Mouse (Mus musculus) brain, adult 10 weeks (tissue): Measurements from ENCODE around the gene Txnip. TPM values are rescaled to one million over a fixed set of nuclear protein-coding genes. Genes with fewer than 3 reads are reported as not detected.

Experiments
- polyA plus RNA-seq: library from polyadenylated mRNA; stranded (reverse); fragments of 350-450 nt; fragmentation: Illumina TruSeq; extraction: RNeasy Lipid Tissue Mini Kit (QIAGEN cat#74804); gene quantifications from one replicate; pipeline ENCODE4 v1.2.3, GENCODE M21; 2015; ENCODE audit warnings: low read depth, low replicate concordance

The Txnip gene
- 25.5 TPM for polyA plus RNA-seq

DNA sequence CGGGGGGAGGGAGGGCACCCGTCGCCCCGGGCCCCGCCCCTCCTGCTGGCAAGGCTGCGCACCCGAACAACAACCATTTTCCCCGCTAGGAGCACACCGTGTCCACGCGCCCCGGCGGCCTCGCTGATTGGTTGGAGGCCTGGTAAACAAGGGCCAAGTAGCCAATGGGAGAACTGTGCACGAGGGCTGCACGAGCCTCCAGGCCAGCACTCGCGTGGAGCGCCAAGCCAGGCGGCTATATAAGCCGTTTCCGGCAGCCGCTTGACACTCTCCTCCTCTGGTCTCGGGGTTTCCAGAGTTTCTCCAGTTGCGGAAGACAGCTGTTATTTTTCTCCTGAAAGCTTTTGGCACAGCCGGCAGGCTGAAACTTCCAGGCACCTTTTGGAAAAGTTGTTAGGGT, at the start of gene Txnip:
TSS of gene Txnip (plus strand) at position 264 of the 400 bp plus-strand sequence.

DNA sequence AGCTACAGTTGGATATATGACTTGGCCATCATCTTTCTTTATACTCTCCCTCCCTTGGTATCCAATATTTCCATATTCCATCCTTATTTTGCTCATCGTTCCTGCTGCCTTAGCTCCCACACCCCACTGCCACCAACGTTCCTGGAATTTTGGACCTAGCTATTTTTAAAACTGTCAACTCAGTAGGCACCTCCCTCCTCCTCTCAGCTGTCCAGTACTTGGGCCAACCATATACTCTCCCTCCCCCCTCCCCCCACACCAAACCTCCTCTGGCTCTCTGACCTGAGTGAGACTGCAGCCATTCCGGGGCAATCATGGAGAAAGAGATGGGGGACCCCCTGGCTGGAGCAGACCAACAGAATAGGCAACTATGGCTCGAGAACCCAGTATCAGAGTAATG, 32.8 kb upstream of the Txnip start, which contains the start of gene Hfe2:
TSS of gene Hfe2 (plus strand) at position 259 of the 400 bp plus-strand sequence.

DNA sequence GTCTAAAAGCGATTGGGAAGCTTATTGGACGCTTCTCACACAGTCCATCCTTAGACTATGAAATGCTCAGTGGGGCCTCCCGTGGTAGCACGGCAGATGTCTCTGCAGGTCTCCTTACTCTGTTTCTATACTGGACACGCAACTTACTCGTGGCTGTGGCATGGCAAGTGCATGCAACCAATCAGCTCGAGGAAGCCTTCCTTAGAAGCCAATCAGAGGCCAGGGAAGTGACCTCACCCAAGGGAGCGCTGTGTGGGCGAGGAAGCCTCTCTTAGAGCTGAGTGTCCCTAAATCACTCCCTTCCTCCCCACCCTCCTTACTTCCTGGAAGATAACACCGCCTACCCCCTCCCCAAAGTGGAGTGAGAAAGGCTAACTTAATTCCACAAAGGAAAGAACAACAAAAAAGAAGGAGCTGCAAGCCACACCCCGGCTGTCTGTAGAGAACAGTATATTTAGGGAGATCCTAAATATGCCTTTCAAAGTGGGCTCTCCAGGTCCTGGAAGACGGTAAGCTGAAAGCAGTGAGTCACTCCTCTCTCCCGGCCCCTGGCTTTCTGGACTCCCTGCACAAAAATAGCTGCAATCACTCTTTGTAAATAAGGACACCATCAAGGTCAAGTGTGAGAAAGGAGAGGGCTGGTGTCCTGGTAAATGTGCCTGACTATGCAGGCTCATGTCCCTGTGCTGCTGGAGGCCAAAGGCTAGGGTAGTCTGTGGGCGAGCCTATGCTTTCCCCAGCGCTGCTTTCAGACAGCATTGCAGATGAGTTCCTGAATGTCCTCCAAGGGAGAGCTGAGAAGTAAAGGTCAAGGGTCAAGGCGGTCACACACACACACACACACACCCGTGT, 19.2 kb downstream of the Txnip start, which contains the start of gene Gm16253:
TSS of gene Gm16253 (plus strand) at position 295 of the 852 bp plus-strand sequence.

DNA sequence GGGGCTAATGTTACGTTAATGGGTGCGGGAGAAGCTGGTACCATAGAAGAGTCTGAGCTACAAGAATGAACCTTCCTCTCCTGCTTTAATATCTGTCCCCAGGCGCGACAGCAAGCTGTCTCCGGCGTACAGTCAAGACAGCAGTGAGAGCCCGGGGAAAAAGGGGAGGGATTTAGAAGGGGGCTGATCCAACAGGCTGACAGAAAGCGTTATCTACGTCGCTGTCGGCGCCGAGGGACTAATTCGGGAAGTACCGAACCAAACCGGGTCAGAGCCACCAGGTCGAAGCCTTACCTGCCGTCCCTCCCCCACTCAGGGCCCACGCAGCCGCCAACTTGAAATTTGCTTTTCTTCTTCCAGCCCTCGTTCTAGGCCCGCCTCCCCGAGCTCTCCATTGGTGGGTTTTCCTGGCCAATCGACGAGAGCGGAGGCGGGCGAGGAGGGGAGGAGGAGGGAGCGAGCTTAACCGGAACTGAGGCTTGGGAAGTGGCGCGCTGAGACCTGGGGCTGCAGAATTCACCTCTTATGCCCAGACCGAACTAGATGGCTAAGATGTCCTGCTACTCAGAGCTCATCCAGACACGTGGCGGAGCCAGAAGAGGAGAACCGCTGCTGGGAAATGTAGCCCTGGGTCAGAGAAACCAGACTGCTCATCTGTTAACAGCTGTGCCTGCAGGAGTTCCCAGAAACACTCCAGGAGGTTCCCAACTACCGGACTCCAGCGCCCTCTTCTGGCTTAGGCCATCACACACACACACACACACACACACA, 36.2 kb downstream of the Txnip start, which contains the start of gene Polr3gl:
TSS of gene Polr3gl (minus strand) at position 392 of the 771 bp plus-strand sequence.

DNA sequence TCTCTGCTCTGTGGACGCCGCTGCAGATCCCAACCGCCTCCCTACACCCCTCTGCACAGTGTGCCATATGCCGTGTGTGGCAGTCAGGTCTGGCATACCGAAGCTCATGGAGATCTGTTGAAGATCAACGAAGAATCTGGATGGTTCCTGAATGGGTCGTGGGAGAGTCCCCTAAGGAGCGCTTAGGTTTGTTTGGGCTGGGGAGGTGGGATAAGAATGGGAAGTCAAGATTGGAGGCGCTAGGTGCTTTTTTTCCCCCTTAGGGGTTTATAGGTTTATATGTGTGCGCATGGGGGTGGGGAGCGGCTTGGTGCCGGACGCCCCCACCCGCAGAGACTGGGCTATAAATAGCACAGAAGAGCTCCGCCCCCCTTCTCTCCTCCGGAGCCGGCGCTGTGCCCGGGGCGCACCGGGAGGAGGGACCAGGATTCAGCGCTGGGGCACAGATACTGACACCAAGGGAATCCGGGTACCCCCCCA, 38.5 kb downstream of the Txnip start, which contains the start of gene Ankrd34a:
TSS of gene Ankrd34a (plus strand) at position 409 of the 480 bp plus-strand sequence.

DNA sequence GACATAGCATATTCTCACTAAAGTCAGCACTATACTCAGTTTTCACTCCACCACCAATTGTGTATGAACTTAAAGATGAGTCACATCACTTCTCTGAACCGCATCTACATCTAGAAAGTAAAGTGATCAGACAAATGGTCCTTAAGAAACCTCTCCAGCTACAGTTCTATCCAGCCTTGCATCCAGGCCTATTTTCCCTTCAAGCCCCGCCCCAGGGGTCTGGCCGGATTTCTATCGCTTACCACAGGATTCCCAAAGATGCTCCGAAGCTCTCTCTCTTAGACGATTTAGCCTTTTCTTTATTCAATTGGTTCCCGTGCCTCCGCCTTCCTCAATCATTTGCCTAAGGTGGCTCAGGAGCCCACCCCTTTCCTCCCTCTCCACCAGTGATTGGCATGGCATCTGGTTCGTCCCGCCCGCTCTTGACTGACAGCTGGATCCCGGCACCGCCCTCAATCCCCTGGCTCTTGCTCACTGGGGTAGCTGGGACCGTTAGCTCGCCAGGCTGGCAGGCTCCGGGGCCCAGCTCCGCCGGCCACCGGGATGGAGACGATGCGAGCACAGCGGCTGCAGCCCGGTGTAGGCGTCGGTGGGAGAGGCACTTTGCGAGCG, 43.0 kb downstream of the Txnip start, which contains the start of gene Lix1l:
TSS of gene Lix1l (plus strand) at position 511 of the 612 bp plus-strand sequence.

Other genes with a start within 250 kb of the Txnip start
- not detected for gene BC107364, start 105.7 kb upstream of the Txnip start, polyA plus RNA-seq
- gene Hfe2, start 32.8 kb upstream of the Txnip start, polyA plus RNA-seq = 0.94 TPM
- gene Gm16253, start 19.0 kb downstream of the Txnip start, polyA plus RNA-seq = not detected
- gene Polr3gl, start 36.2 kb downstream of the Txnip start, polyA plus RNA-seq = 39.7 TPM
- gene Ankrd34a, start 38.7 kb downstream of the Txnip start, polyA plus RNA-seq = 43.7 TPM
- 15.8 TPM for gene Lix1l, start 43.2 kb downstream of the Txnip start, polyA plus RNA-seq
- 41.9 TPM for gene Rbm8a, start 72.0 kb downstream of the Txnip start, polyA plus RNA-seq
- 73.8 TPM for gene Pex11b, start 77.4 kb downstream of the Txnip start, polyA plus RNA-seq
- 0.12 TPM for gene Gm42957, start 77.5 kb downstream of the Txnip start, polyA plus RNA-seq
- gene Itga10, start 87.6 kb downstream of the Txnip start, polyA plus RNA-seq = 2.6 TPM
- gene Ankrd35, start 112.2 kb downstream of the Txnip start, polyA plus RNA-seq = 6.8 TPM
- gene Pias3, start 138.4 kb downstream of the Txnip start, polyA plus RNA-seq = 23.9 TPM
- 13.2 TPM for gene Nudt17, start 150.6 kb downstream of the Txnip start, polyA plus RNA-seq
- gene Polr3c, start 169.7 kb downstream of the Txnip start, polyA plus RNA-seq = 28.5 TPM
- 60.1 TPM for gene Rnf115, start 169.7 kb downstream of the Txnip start, polyA plus RNA-seq